Mouse (Mus musculus): ENCODE data around the gene Ankrd9. TPM values are rescaled to one million over a fixed set of nuclear protein-coding genes. Genes with fewer than 3 reads are reported as not detected.

Ankrd9 gene
- polyA plus RNA-seq, 1 experiment from 2014 or later: 14.2 TPM

DNA sequence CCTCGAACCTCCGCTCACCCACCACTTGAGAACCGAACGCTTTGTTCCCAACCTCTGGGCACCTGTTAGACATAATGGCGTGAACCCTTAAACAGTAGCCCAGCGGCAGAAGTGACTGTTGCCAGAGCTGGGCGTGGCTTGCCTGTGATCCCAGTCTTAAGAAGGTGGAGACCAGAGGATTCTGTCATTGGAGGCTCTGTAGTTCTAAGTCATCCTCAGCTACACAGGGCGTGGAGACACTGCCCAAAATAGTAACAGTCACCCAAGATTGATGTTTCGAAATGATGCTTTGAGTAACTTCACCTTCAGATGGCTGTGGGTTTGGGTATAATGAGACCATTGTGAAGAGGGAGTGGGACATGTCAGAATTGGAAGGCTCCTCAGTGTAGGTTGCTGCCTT is 25.3 kb upstream of the Ankrd9 start:
- 82% methylated on average over 9 of the region's 9 CpGs for WGBS
- no peaks in the 10 kb centered on the region for H3K9me3 ChIP-seq
- H3K4me1 ChIP-seq: peaks cover 42% of the 10 kb centered on the region
- H3K4me3 ChIP-seq: no peak overlapping the region
- no peaks in the 10 kb centered on the region for H3K27me3 ChIP-seq (replicated peaks; ENCODE audit: low read depth, poor library complexity, severe bottlenecking)
- H3K27ac ChIP-seq (replicated peaks): no peak overlapping the region
- H3K36me3 ChIP-seq (replicated peaks): no peaks in the 10 kb centered on the region
- DNase-seq (ENCODE audit: low spot score): no peak

DNA sequence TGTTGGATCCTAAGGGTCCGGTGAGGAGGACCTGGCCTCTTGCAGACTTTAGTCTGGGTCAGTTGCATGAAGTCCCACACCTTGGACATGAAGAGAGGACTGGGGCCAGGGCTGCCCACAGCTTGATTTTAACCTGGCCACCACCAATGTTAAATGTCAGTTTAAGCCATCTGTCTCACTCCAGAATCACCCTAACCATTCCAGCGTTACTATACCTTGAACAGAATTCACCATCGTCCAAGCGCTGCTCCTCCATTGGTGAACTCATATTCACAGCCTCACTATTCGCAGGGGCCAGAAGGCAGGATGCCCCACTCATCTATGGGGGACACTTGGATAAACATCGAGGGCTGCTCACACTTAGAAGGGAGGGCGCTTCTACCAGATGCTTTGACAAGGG is 22.1 kb upstream of the Ankrd9 start:
- Histone ChIP-seq H3K9me3 (peaks cover 8% of the 10 kb centered on the region; the same call in 1 of the 2 replicates), H3K4me3 (no peak overlapping the region), H3K27me3 (replicated peaks; ENCODE audit: low read depth, poor library complexity, severe bottlenecking) (no peaks in the 10 kb centered on the region), H3K4me1 (peaks cover 11% of the 10 kb centered on the region), H3K36me3 (replicated peaks) (no peaks in the 10 kb centered on the region), H3K27ac (replicated peaks) (no peak overlapping the region)
- WGBS: 89% methylated on average over 7 of the region's 7 CpGs
- DNase-seq (ENCODE audit: low spot score): no peak

- 77% methylated on average over 2 of the region's 2 CpGs for WGBS
- no peak overlapping the region for H3K4me3 ChIP-seq
- H3K9me3 ChIP-seq: peaks cover 8% of the 10 kb centered on the region; the same call in 1 of the 2 replicates
- no peaks in the 10 kb centered on the region for H3K36me3 ChIP-seq (replicated peaks)
- no peaks in the 10 kb centered on the region for H3K27me3 ChIP-seq (replicated peaks; ENCODE audit: low read depth, poor library complexity, severe bottlenecking)
- DNase-seq (ENCODE audit: low spot score): no peak
- 0 out of 2 replicates have a peak, but pooled peaks cover 4% of the 10 kb centered on the region for H3K4me1 ChIP-seq
- H3K27ac ChIP-seq (replicated peaks): no peak overlapping the region
These were observed 21.0 kb upstream of the Ankrd9 start for GRCm38 (mm10) chr12:110999820-111000219.

- no peak for DNase-seq (ENCODE audit: low spot score)
- H3K27ac ChIP-seq (replicated peaks): no peak overlapping the region
- no peak overlapping the region for H3K4me3 ChIP-seq
- H3K27me3 ChIP-seq (replicated peaks; ENCODE audit: low read depth, poor library complexity, severe bottlenecking): no peaks in the 10 kb centered on the region
- H3K9me3 ChIP-seq: peaks cover 8% of the 10 kb centered on the region; the same call in 1 of the 2 replicates
- peaks cover 10% of the 10 kb centered on the region; the same call in 1 of the 2 replicates for H3K4me1 ChIP-seq
- WGBS: 96% methylated on average over 11 of the region's 11 CpGs
- no peaks in the 10 kb centered on the region for H3K36me3 ChIP-seq (replicated peaks)
These were observed 19.3 kb upstream of the Ankrd9 start for GRCm38 (mm10) chr12:110998092-110998491.

DNA sequence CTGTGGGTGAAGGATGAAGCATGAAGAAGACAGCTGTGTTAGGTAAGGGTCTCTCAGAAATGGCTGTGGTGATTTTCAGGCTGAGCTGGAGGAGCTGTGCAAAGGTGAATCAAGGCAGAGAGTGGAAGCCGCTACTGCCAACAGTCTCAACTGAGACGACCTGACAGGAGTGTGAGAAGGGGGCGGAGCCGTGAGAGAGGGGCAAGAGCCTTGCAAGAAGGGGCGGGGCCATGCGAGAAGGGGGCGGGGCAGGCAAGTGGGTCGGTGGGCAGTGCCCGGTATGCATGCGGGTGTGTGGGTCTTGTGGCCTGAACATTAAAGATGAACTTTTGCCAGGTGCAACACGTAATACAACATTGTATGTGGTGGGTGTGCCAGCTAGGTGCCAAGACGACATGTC is 15.8 kb upstream of the Ankrd9 start:
- H3K4me3 ChIP-seq: no peak overlapping the region
- WGBS: 40% methylated on average over 12 of the region's 12 CpGs
- H3K36me3 ChIP-seq (replicated peaks): no peaks in the 10 kb centered on the region
- peaks cover 27% of the 10 kb centered on the region for H3K4me1 ChIP-seq
- H3K27ac ChIP-seq (replicated peaks): no peak overlapping the region
- H3K9me3 ChIP-seq: peaks cover 8% of the 10 kb centered on the region; the same call in 1 of the 2 replicates
- no peak for DNase-seq (ENCODE audit: low spot score)
- no peaks in the 10 kb centered on the region for H3K27me3 ChIP-seq (replicated peaks; ENCODE audit: low read depth, poor library complexity, severe bottlenecking)

DNA sequence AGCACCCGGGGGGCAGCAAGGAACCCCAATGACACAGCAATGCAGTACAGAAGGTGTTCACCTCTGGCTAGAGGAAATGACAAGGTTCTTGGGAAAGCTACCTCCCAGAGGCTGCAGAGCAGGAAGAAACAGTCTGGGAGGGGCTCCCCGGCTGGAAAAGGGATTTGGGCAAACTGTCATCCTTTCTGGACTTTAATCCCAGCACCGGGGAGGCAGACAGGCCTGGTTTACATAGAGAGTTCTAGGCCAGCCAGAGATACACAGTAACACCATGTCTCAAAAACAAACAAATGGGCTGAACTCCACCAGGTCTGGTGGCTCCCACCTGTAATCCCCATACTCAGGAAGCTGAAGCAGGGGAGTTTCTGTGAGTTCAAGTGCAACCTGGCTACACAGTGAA is 14.4 kb upstream of the Ankrd9 start:
- 81% methylated on average over 3 of the region's 3 CpGs for WGBS

GRCm38 (mm10) chr12:110992771-110993170 is 13.9 kb upstream of the Ankrd9 start:
- H3K36me3 ChIP-seq (replicated peaks): no peaks in the 10 kb centered on the region

More for the DNA sequence above, 14.4 kb upstream of the Ankrd9 start:
- Histone ChIP-seq H3K36me3 (replicated peaks) (no peaks in the 10 kb centered on the region), H3K27ac (replicated peaks) (no peak overlapping the region), H3K4me1 (peaks cover 27% of the 10 kb centered on the region), H3K9me3 (peaks cover 4% of the 10 kb centered on the region; the same call in 1 of the 2 replicates), H3K4me3 (no peak overlapping the region), H3K27me3 (replicated peaks; ENCODE audit: low read depth, poor library complexity, severe bottlenecking) (no peaks in the 10 kb centered on the region)
- DNase-seq (ENCODE audit: low spot score): no peak

DNA sequence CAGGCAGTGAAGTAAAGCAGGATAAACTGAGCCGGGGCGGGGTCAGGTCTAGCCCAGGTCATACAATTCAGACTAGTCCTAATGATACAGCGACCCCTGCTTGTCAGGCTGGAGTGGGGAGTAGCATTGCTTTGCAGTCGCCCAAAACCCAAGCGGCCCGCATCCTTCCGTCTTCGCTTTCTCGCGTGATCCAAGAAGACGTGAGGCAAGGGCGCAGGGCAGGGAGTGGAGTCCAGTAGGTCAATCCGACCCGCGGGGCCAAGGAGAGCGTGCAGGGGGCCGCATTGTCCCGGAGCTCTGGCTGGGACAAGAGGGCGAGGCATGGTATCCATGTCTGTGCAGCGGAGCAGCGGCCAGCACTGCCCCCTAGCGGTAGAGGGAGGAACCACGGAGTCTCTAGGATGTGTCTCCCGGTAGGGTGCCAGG is 13.3 kb upstream of the Ankrd9 start:
- H3K36me3 ChIP-seq (replicated peaks): no peaks in the 10 kb centered on the region
- DNase-seq (ENCODE audit: low spot score): peak; percentile 93
- no peaks in the 10 kb centered on the region for H3K9me3 ChIP-seq
- peaks cover 27% of the 10 kb centered on the region for H3K4me1 ChIP-seq
- no peaks in the 10 kb centered on the region for H3K27me3 ChIP-seq (replicated peaks; ENCODE audit: low read depth, poor library complexity, severe bottlenecking)
- H3K27ac ChIP-seq (replicated peaks): peak overlapping the region; percentile 91
- peak overlapping the region; percentile 67 for H3K4me3 ChIP-seq
- under 1% methylated on average over 24 of the region's 24 CpGs for WGBS

More at GRCm38 (mm10) chr12:110992771-110993170, 13.9 kb upstream of the Ankrd9 start:
- DNase-seq (ENCODE audit: low spot score): no peak
- peaks cover 27% of the 10 kb centered on the region for H3K4me1 ChIP-seq
- 79% methylated on average over 12 of the region's 12 CpGs for WGBS
- peak overlapping the region; percentile 91 for H3K27ac ChIP-seq (replicated peaks)
- H3K4me3 ChIP-seq: peak overlapping the region; percentile 67
- no peaks in the 10 kb centered on the region for H3K27me3 ChIP-seq (replicated peaks; ENCODE audit: low read depth, poor library complexity, severe bottlenecking)
- H3K9me3 ChIP-seq: peaks cover 2% of the 10 kb centered on the region; the same call in 1 of the 2 replicates

DNA sequence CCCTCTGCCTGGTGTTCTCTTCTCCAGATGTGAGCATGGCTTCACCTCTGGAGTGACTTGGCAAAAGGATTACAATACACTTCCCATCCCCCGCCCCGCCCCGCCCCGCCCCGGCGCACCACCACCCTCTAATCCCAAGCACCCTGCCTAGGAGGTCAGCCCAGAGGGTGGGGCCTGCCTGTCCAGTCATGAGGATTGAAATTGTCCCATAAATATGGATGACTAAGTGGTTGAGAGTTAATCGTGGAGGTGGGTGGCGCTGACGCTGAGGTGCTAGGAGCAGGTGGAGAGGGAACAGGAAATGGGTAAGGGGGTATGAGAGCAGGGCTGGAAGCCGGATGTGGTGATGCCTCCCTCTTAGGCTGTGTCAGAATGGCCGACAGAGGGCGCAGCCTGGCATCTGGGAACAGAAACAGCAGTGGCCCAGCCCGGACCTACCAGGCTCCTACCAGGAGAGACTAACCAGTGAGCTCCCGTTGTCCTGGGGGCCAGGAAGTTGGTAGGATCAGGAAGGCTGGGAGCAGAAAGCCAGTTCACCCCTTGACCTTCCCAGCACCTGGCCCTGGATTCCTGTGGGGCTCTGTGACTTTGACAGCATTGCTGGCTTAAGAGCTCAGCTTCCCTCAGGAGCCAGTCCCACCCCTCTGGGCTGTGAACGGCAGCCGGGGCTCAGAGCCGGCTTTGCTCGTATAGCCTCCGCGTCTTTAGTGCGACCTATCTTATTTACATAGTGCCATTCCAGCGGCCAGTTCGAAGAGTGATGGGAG is 12.7 kb upstream of the Ankrd9 start:
- Histone ChIP-seq H3K9me3 (no peaks in the 10 kb centered on the region), H3K36me3 (replicated peaks) (no peaks in the 10 kb centered on the region), H3K27me3 (replicated peaks; ENCODE audit: low read depth, poor library complexity, severe bottlenecking) (no peaks in the 10 kb centered on the region), H3K4me1 (peaks cover 27% of the 10 kb centered on the region), H3K4me3 (peak overlapping the region; percentile 67), H3K27ac (replicated peaks) (peak overlapping the region; percentile 91)
- 1% methylated on average over 23 of the region's 23 CpGs for WGBS
- peak; percentile 88 for DNase-seq (ENCODE audit: low spot score)

GRCm38 (mm10) chr12:110990500-110990899 is 11.7 kb upstream of the Ankrd9 start:
- H3K4me3 ChIP-seq: no peak overlapping the region
- H3K9me3 ChIP-seq: no peaks in the 10 kb centered on the region
- peaks cover 27% of the 10 kb centered on the region for H3K4me1 ChIP-seq
- H3K27me3 ChIP-seq (replicated peaks; ENCODE audit: low read depth, poor library complexity, severe bottlenecking): no peaks in the 10 kb centered on the region
- no peak for DNase-seq (ENCODE audit: low spot score)
- WGBS: 93% methylated on average over 7 of the region's 7 CpGs
- H3K27ac ChIP-seq (replicated peaks): no peak overlapping the region
- H3K36me3 ChIP-seq (replicated peaks): no peaks in the 10 kb centered on the region

DNA sequence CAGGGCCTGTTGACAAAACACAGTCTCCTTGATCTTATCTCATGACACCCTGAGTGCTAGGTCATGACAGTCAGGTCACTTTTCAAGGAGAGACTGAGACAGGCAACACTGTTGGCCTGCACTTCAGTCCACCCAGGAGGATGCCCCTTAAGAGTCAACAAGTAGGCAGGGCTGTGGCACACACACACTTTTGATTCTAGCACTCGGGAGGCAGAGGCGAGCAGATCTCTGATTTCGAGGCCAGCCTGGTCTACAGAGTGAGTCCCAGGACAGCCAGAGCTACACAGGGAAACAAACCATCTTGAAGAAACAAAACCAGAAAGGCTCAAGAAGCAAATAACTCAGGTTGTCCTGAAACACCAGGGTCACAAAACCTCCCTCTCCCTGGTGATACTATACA is 10.6 kb upstream of the Ankrd9 start:
- H3K4me1 ChIP-seq: peaks cover 23% of the 10 kb centered on the region
- no peaks in the 10 kb centered on the region for H3K9me3 ChIP-seq
- no peak overlapping the region for H3K27ac ChIP-seq (replicated peaks)
- 83% methylated on average over 3 of the region's 3 CpGs for WGBS
- H3K27me3 ChIP-seq (replicated peaks; ENCODE audit: low read depth, poor library complexity, severe bottlenecking): no peaks in the 10 kb centered on the region
- DNase-seq (ENCODE audit: low spot score): no peak
- no peak overlapping the region for H3K4me3 ChIP-seq
- no peaks in the 10 kb centered on the region for H3K36me3 ChIP-seq (replicated peaks)

DNA sequence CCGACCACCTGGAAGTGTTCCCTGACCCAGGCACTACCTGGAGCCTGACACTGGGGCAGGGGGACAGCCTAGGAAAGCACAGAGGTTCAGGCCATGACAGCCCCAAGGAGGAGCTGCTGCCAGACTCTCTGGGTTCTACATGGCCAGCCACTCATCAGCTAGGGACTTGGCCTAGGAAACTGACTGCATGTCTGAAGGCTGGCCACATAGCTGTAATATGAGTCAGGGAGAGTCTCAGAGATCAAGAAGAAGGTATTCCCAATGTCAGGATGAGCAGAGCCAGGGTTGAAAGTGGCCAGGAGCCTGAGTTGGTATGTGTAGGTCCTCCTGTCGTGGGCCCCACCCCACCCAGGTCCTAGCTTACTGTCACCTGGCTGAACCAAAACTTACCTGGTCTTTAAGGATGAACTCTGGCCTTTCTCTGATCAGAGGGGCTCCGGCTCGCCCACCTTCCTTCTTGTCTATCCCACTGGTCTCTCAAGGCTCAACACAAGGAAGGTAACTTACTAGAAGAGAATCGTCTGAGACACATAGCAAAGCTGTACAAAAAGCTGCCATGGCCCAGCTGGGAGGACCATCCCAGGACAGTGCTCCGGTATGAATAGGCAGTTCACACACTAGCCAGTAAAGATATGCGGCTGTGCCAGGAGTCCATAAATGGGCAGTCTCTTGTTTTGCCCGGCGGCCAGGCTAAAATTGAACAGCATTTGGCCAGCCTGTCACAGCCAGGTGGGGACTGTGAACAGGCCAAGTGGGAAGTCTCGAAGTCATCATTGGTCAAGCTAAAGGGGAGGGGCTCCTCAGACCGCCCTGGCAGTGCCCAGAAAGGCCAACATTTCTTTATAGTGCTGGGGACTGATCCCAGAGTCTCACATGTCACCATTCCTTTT is 7.9 kb upstream of the Ankrd9 start:
- Histone ChIP-seq H3K4me3 (no peak overlapping the region), H3K36me3 (replicated peaks) (no peaks in the 10 kb centered on the region), H3K27ac (replicated peaks) (no peak overlapping the region), H3K4me1 (peaks cover 8% of the 10 kb centered on the region), H3K9me3 (no peaks in the 10 kb centered on the region), H3K27me3 (replicated peaks; ENCODE audit: low read depth, poor library complexity, severe bottlenecking) (no peaks in the 10 kb centered on the region)
- 85% methylated on average over 11 of the region's 11 CpGs for WGBS
- DNase-seq (ENCODE audit: low spot score): no peak
